ENCODE assay signal across 7 mouse cellular contexts in genomic region chr3:84654900-84655784, GRCm38 (mm10). TPM values are rescaled to one million over a fixed set of nuclear protein-coding genes. Genes with fewer than 3 reads are reported as not detected.
A peak's percentile ranks its signal among the peaks of the same experiment; 100 is the strongest.
DNase-seq lines count a peak whose midpoint lies in the region; ATAC-seq and TF ChIP-seq lines count a peak whose summit lies in the region.

No protein-coding gene starts in this region.

- TF ChIP-seq CTCF in lung, postnatal 0 days (IDR thresholded peaks at IDR 0.05), result no peak

- no peak for DNase-seq in lung, postnatal 0 days (ENCODE audit: low spot score)
- no peak for DNase-seq in lung, postnatal 36 days
- no peak for DNase-seq in urinary bladder, postnatal 10 days (ENCODE audit: low spot score)
- no peak for DNase-seq in adrenal gland, adult 18-20 months (ENCODE audit: low spot score in 2 of 2)

- H3K9me3 ChIP-seq in lung, postnatal 0 days (ENCODE audit: low read length), result no peaks in the 10 kb centered on the region
- no peaks in the 10 kb centered on the region for H3K9me3 ChIP-seq in forebrain, embryonic 13.5 days (replicated peaks)
- peaks cover 4% of the 10 kb centered on the region; the same call in 1 of the 2 replicates for H3K9me3 ChIP-seq in limb, embryonic 13.5 days
- H3K9me3 ChIP-seq in stomach, embryonic 14.5 days (ENCODE audit: control insufficient read depth, low read depth, low read length), result no peaks in the 10 kb centered on the region

- 19% methylated on average over 16 of the region's 16 CpGs for WGBS in lung, postnatal 0 days
- 14% methylated on average over 16 of the region's 16 CpGs for WGBS in forebrain, embryonic 13.5 days
- whole genome bisulfite sequencing in limb, embryonic 13.5 days, result 30% methylated on average over 16 of the region's 16 CpGs
- WGBS in stomach, embryonic 14.5 days, result 27% methylated on average over 16 of the region's 16 CpGs

- peak overlapping the region; percentile 49 for H3K4me2 ChIP-seq in lung, postnatal 0 days (replicated peaks; ENCODE audit: low read depth, low read length)
- peak overlapping the region; percentile 41 for H3K4me2 ChIP-seq in forebrain, embryonic 13.5 days
- peak overlapping the region; percentile 28; the same call in 1 of the 2 replicates for H3K4me2 ChIP-seq in limb, embryonic 13.5 days (replicated peaks)
- peak overlapping the region; percentile 40 for H3K4me2 ChIP-seq in stomach, embryonic 14.5 days (replicated peaks; ENCODE audit: low read depth, low read length)

- no peak overlapping the region for H3K4me3 ChIP-seq in lung, postnatal 0 days (ENCODE audit: low read depth, low read length)
- no peak overlapping the region for H3K4me3 ChIP-seq in forebrain, embryonic 13.5 days
- H3K4me3 ChIP-seq in limb, embryonic 13.5 days, result no peak overlapping the region
- H3K4me3 ChIP-seq in stomach, embryonic 14.5 days (ENCODE audit: low read depth, low read length), result no peak overlapping the region

- no peak overlapping the region for H3K27ac ChIP-seq in lung, postnatal 0 days (ENCODE audit: low read length)
- no peak overlapping the region for H3K27ac ChIP-seq in forebrain, embryonic 13.5 days
- no peak overlapping the region for H3K27ac ChIP-seq in limb, embryonic 13.5 days
- peak overlapping the region; percentile 61; the same call in 1 of the 2 replicates for H3K27ac ChIP-seq in stomach, embryonic 14.5 days (ENCODE audit: low read length)

- H3K36me3 ChIP-seq in lung, postnatal 0 days (ENCODE audit: insufficient read depth, low read length), result no peaks in the 10 kb centered on the region
- no peaks in the 10 kb centered on the region for H3K36me3 ChIP-seq in forebrain, embryonic 13.5 days (ENCODE audit: poor library complexity, severe bottlenecking)
- H3K36me3 ChIP-seq in limb, embryonic 13.5 days, result no peaks in the 10 kb centered on the region
- H3K36me3 ChIP-seq in stomach, embryonic 14.5 days (ENCODE audit: control insufficient read depth, insufficient read depth, low read length), result no peaks in the 10 kb centered on the region

- H3K9ac ChIP-seq in lung, postnatal 0 days (replicated peaks; ENCODE audit: low read depth), result no peak overlapping the region
- H3K9ac ChIP-seq in forebrain, embryonic 13.5 days, result no peak overlapping the region
- H3K9ac ChIP-seq in limb, embryonic 13.5 days, result no peak overlapping the region
- no peak overlapping the region for H3K9ac ChIP-seq in stomach, embryonic 14.5 days (replicated peaks; ENCODE audit: low read depth, low read length)

- TF ChIP-seq EP300 in lung, postnatal 0 days (IDR thresholded peaks at IDR 0.05), result no peak

- no peak for ATAC-seq in lung, postnatal 0 days
- ATAC-seq in forebrain, embryonic 13.5 days, result peak; percentile 36; the same call in 1 of the 2 replicates
- ATAC-seq in limb, embryonic 13.5 days (ENCODE audit: low FRiP score, low read depth), result no peak
- ATAC-seq in stomach, embryonic 14.5 days (ENCODE audit: insufficient number of reproducible peaks, insufficient read depth, low FRiP score, low read depth), result peak; percentile 46; the same call in 1 of the 2 replicates

- no peaks in the 10 kb centered on the region for H3K27me3 ChIP-seq in lung, postnatal 0 days (replicated peaks; ENCODE audit: insufficient read depth, low read length)
- H3K27me3 ChIP-seq in forebrain, embryonic 13.5 days, result no peaks in the 10 kb centered on the region
- H3K27me3 ChIP-seq in limb, embryonic 13.5 days, result 0 out of 2 replicates have a peak, but pooled peaks cover 10% of the 10 kb centered on the region
- H3K27me3 ChIP-seq in stomach, embryonic 14.5 days (ENCODE audit: control insufficient read depth, insufficient read depth, low read length), result no peaks in the 10 kb centered on the region

- peaks cover 16% of the 10 kb centered on the region; the same call in 1 of the 2 replicates for H3K4me1 ChIP-seq in lung, postnatal 0 days (ENCODE audit: insufficient read depth, low read depth, low read length)
- peaks cover 19% of the 10 kb centered on the region for H3K4me1 ChIP-seq in forebrain, embryonic 13.5 days
- peaks cover 16% of the 10 kb centered on the region; the same call in 1 of the 2 replicates for H3K4me1 ChIP-seq in limb, embryonic 13.5 days
- peaks cover 20% of the 10 kb centered on the region; the same call in 1 of the 2 replicates for H3K4me1 ChIP-seq in stomach, embryonic 14.5 days (ENCODE audit: control insufficient read depth, insufficient read depth, low read length)

RNA-seq across cellular contexts. Expression of gene Tmem154, which starts 10.8 kb away (rescaled TPM):
- 4.6 and 6.3 TPM in 2 replicates for polyA plus RNA-seq in lung, postnatal 0 days (2015; fragmentation: Nextera tagmentation; extraction: Ambion mirVana)
- polyA plus RNA-seq in forebrain, embryonic 13.5 days (2015; fragmentation: Nextera tagmentation; extraction: Ambion mirVana), result 0.31 TPM in 2 replicates
- 1.6 and 1.7 TPM in 2 replicates for polyA plus RNA-seq in limb, embryonic 13.5 days (2015; fragmentation: Nextera tagmentation; extraction: Ambion mirVana)
- 2.8 and 4.1 TPM in 2 replicates for polyA plus RNA-seq in stomach, embryonic 14.5 days (2014; fragmentation: Nextera tagmentation; extraction: Ambion mirVana)
- total RNA-seq in adrenal gland, adult 18-20 months (2021), result 1 to 10 TPM; 1.6 to 3.4 TPM

Comparison
In these comparisons a context has a peak if more than half of its experiments do, and no peak if none do; other contexts are left out.
1. ATAC-seq: peak in forebrain, embryonic 13.5 days (single experiment) and stomach, embryonic 14.5 days (single experiment); none in lung, postnatal 0 days (single experiment) and limb, embryonic 13.5 days (single experiment).
2. Peak in every context shown above with its lines, with median percentiles within 50 percentile points of each other: H3K4me2 ChIP-seq.